ENCODE assay signal across 17 mouse cellular contexts in genomic region chr19:61056783-61057410, GRCm38 (mm10).
DNase-seq lines count a peak whose midpoint lies in the region; ATAC-seq and TF ChIP-seq lines count a peak whose summit lies in the region.
"Had no signal": no experiment of that assay in that cellular context is flagged by ENCODE, and none has a peak within 500 bp of the region (broad histone marks: within the 10 kb centered on the region; RNA-seq: fewer than 3 reads in every experiment).

No protein-coding gene starts in this region.

- no peak overlapping the region for H3K9ac ChIP-seq in heart, embryonic 13.5 days
- no peak overlapping the region for H3K9ac ChIP-seq in kidney, postnatal 0 days (ENCODE audit: low read depth, low read length)
- H3K9ac ChIP-seq: lung, embryonic 14.5 days had no signal

- peaks cover 7% of the 10 kb centered on the region; the same call in 1 of the 2 replicates for H3K9me3 ChIP-seq in heart, embryonic 13.5 days
- H3K9me3 ChIP-seq in kidney, postnatal 0 days (replicated peaks; ENCODE audit: low read length), result no peaks in the 10 kb centered on the region

- H3K4me1 ChIP-seq in heart, embryonic 13.5 days, result peaks cover 21% of the 10 kb centered on the region
- 0 out of 2 replicates have a peak, but pooled peaks cover 6% of the 10 kb centered on the region for H3K4me1 ChIP-seq in kidney, postnatal 0 days (replicated peaks; ENCODE audit: insufficient read depth, low read length)

- WGBS in heart, embryonic 13.5 days, result 62% methylated on average over 5 of the region's 5 CpGs
- 58% methylated on average over 5 of the region's 5 CpGs for WGBS in kidney, postnatal 0 days

- no peak for ATAC-seq in heart, embryonic 13.5 days (ENCODE audit: extremely low read depth, insufficient number of reproducible peaks, low FRiP score, low TSS enrichment)
- ATAC-seq in kidney, postnatal 0 days (replicated peaks; ENCODE audit: low FRiP score, low read depth), result no peak
- ATAC-seq: inflammation-experienced regulatory T-cells, adult 6 months had no signal

- H3K4me3 ChIP-seq in heart, embryonic 13.5 days, result no peak overlapping the region
- no peak overlapping the region for H3K4me3 ChIP-seq in kidney, postnatal 0 days (replicated peaks; ENCODE audit: low read depth, low read length)

- peak overlapping the region; percentile 38; the same call in 1 of the 2 replicates for H3K27ac ChIP-seq in heart, embryonic 13.5 days (replicated peaks)
- H3K27ac ChIP-seq in kidney, postnatal 0 days, result peak overlapping the region; percentile 47

- no peak for TF ChIP-seq CTCF in kidney, postnatal 0 days (IDR thresholded peaks at IDR 0.05; ENCODE audit: low read depth)

- no peak overlapping the region for H3K4me2 ChIP-seq in heart, embryonic 13.5 days
- no peak overlapping the region for H3K4me2 ChIP-seq in kidney, postnatal 0 days (ENCODE audit: low read length)
- H3K4me2 ChIP-seq: liver, embryonic 11.5 days; lung, embryonic 14.5 days had no signal

- peaks cover 14% of the 10 kb centered on the region for H3K36me3 ChIP-seq in heart, embryonic 13.5 days
- H3K36me3 ChIP-seq in kidney, postnatal 0 days (ENCODE audit: insufficient read depth, low read length), result no peaks in the 10 kb centered on the region
- H3K36me3 ChIP-seq in splenic B cell, adult 2 months (ENCODE audit: control insufficient read depth, insufficient read depth, low read length, poor library complexity, severe bottlenecking), result no peaks in the 10 kb centered on the region

- H3K27me3 ChIP-seq in heart, embryonic 13.5 days (replicated peaks), result no peaks in the 10 kb centered on the region
- no peaks in the 10 kb centered on the region for H3K27me3 ChIP-seq in kidney, postnatal 0 days (ENCODE audit: insufficient read depth, low read length)
- H3K27me3 ChIP-seq in splenic B cell, adult 2 months (ENCODE audit: control insufficient read depth, insufficient read depth, low read length, poor library complexity, severe bottlenecking), result no peaks in the 10 kb centered on the region

- no peak for DNase-seq in heart, adult 8-10 months (ENCODE audit: low spot score)
- no peak for DNase-seq in kidney, postnatal 0 days (ENCODE audit: low spot score)
- no peak for DNase-seq in kidney, postnatal 10 days
- peak; percentile 32 to 51 for DNase-seq in B cell, adult 2 months
- DNase-seq in splenic B cell, adult 2 months (ENCODE audit: low read depth, low spot score), result peak; percentile 72
- no peak for DNase-seq in retina, postnatal 1 day
- DNase-seq: adrenal gland, postnatal 25 days; cerebellum, adult 2 months; gastrocnemius, postnatal 14 days; layer of hippocampus, postnatal 36 days; left cerebral cortex, postnatal 4 days; right cerebral cortex, adult 18-20 months; thymus, postnatal 4 days had no signal

Comparison
In these comparisons a context has a peak if more than half of its experiments do, and no peak if none do; other contexts are left out.
1. DNase-seq: peak in B cell, adult 2 months (2 of 2) and splenic B cell, adult 2 months (single experiment); none in heart, adult 8-10 months (single experiment), kidney, postnatal 0 days (single experiment), kidney, postnatal 10 days (single experiment) and retina, postnatal 1 day (single experiment).